Mouse (Mus musculus) heart, postnatal 36 days (tissue): ENCODE data around the gene St6galnac6. TPM values are rescaled to one million over a fixed set of nuclear protein-coding genes. Genes with fewer than 3 reads are reported as not detected.

ENCODE experiments used
- DNase-seq, 2 experiments: peaks; one replicate each; pipeline ENCODE4 v3.0.0; 2021 to 2022
- intact Hi-C: fragments of 180-260 bp; cut with DNase I; formaldehyde crosslinking; loops from one replicate; pipeline ENCODE4 v1.15.1; 2025
- total RNA-seq, 2 experiments: library from RNA; stranded (reverse); gene quantifications; 2 replicates each; pipeline ENCODE4 v1.2.3; 2021

The St6galnac6 gene
- total RNA-seq, 2 experiments from 2014 or later: 108 to 116 TPM

- intact Hi-C loops: no loop called here
- no peak for DNase-seq
These were observed 9.4 kb downstream of the St6galnac6 start for GRCm38 (mm10) chr2:32608778-32609435.

GRCm38 (mm10) chr2:32610610-32611229, 11.2 kb downstream of the St6galnac6 start:
- peak; percentile 60 to 72 for DNase-seq
- intact Hi-C loops: no loop called here

- intact Hi-C loops: no loop called here
These were observed 12.8 kb downstream of the St6galnac6 start for GRCm38 (mm10) chr2:32612274-32612673.

GRCm38 (mm10) chr2:32617109-32617508, 17.6 kb downstream of the St6galnac6 start:
- no peak for DNase-seq
- intact Hi-C loops: loop anchor here (5.0 kb wide), 1 partner anchor 35 kb away; no protein-coding TSS in a partner anchor

More at GRCm38 (mm10) chr2:32612274-32612673, 12.8 kb downstream of the St6galnac6 start:
- no peak for DNase-seq

DNA sequence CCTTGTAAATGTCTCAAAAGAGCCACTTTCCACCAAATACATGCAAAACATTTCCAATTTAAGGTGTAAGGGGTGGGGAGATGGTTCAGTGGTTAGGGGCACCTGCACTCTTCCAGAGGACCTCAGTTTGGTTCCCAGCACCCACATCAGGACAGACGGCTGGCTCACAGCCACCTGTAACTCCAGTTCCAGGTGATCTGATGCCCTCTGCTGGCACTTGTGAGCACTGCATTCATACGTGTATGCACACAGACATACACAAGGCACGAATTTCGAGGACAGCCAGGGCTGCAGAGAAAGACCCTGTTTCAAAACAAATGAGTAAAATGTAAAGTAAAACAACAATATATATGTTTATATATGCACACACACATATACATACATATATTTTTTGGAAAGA, 18.1 kb downstream of the St6galnac6 start:
- intact Hi-C loops: loop anchor here (5.0 kb wide), 1 partner anchor 35 kb away; no protein-coding TSS in a partner anchor
- DNase-seq: no peak

DNA sequence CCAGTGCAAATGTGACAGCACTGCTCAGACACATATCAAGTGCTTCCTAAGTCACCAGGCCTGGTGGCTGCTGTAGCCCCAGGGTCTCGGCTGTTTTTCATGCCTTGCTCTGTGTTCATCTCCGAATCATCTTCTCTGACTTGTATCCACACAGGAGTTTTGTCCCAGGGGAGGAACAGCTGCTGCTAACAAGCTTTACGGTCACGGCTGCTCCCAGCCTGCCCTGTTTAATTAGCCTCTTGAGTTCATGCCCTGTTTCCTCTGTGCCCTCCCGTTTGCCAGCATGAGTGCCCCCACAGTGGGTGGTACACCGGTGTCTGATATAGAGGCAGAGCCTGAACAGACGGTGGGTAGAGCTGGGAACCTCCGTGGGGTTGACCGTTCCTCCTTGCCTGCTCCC, 18.5 kb downstream of the St6galnac6 start:
- no peak for DNase-seq
- intact Hi-C loops: loop anchor here (5.0 kb wide), 1 partner anchor 36 kb away; no protein-coding TSS in a partner anchor

- peak; percentile 72 to 74 for DNase-seq
- intact Hi-C loops: loop anchor here (10.0 kb wide), 1 partner anchor 234 kb away; no protein-coding TSS in a partner anchor
These were observed 21.4 kb downstream of the St6galnac6 start for GRCm38 (mm10) chr2:32620682-32621516.

GRCm38 (mm10) chr2:32621517-32621859, 22.0 kb downstream of the St6galnac6 start, which contains the start of gene Ak1:
Gene Ak1, plus strand, starts transcription at chr2:32621758.
- DNase-seq: no peak

GRCm38 (mm10) chr2:32624111-32624748, 24.7 kb downstream of the St6galnac6 start:
- intact Hi-C loops: loop anchor here (10.0 kb wide), 1 partner anchor 231 kb away; no protein-coding TSS in a partner anchor
- DNase-seq: no peak

More at GRCm38 (mm10) chr2:32621517-32621859, 22.0 kb downstream of the St6galnac6 start, which contains the start of gene Ak1:
- intact Hi-C loops: loop anchor here (10.0 kb wide), 1 partner anchor 233 kb away; no protein-coding TSS in a partner anchor

GRCm38 (mm10) chr2:32625212-32625872, 25.8 kb downstream of the St6galnac6 start:
- intact Hi-C loops: loop anchor here (10.0 kb wide), 1 partner anchor 229 kb away; no protein-coding TSS in a partner anchor
- DNase-seq: peak; percentile 75

DNA sequence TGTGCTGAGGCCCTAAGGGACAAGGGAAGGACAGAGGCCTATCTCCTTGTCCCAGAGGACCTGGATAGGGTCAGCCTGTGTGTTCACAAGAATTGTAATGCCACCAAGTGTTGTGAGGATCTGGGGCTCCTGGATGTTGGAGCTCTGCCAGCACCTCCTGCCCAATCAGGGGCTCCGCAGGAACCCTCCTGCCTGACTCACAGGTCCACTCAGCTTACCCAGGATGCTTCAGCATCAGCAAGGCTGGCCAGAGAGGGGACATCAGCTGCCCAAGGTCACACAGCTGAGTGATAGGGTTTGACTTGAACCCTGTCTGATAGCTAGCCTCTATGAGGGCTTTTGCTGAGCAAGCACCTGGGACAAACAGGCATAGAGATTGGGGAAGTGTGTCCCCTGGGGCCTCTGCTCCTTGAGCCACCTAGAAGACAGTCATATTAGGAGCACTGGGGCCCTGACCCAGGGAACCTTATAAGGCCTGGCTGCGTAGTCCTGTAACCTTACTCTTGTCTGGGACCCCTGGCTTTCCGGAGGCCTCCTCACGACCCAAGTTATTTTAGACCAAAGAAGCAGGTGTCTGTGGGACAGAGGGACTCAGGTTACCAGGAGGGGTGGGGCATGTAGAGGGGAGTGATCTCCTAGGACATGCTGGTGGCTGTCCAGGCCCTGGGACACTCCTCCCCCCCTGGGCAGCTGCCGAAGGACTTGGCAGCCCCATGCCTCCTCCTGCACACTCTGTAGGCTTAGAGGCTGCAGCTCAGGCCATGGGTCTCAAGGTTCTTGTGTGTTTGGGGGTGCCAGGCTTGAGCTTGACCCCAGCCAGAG, 26.6 kb downstream of the St6galnac6 start:
- peak; percentile 63 for DNase-seq
- intact Hi-C loops: loop anchor here (10.0 kb wide), 1 partner anchor 229 kb away; no protein-coding TSS in a partner anchor

DNA sequence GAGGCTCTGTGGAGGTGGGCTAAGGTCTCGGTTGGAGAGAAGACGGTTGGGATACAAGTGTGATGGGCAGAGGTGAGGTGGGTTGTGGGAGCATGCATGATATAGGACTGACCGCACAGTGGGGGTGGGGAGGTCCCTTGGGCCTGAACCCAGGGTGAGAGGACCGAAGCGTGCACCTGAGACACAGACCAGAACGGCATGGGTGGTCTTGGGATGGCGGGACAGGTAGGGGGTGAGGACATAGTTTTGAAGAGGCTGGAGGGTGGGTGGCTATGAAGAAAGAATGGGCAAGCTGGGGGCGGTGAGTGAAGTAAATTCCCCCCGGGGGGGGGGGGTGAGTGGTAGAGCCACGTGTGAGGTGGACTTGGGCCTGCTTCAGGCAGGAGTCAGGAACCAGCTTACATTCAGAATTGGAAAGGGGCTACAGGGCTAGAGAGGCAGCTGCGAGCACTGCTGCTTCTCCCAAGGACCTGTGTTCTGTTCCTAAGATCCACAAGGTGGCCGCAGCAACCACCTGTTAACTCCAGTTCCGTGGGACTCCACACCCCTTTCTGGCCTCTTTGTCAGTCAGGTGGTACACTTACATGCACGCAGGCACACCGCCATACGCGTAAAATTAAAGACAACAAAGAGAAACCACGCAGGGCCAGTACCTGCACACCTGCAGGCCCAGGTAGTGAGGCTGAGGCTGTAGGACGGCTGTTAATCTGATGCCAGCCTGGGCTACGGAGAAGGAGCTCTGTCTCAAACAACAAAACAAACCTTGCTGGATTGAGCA, 27.9 kb downstream of the St6galnac6 start:
- intact Hi-C loops: loop anchor here (10.0 kb wide), 1 partner anchor 227 kb away; no protein-coding TSS in a partner anchor
- no peak for DNase-seq

GRCm38 (mm10) chr2:32628044-32628550, 28.6 kb downstream of the St6galnac6 start:
- intact Hi-C loops: loop anchor here (10.0 kb wide), 1 partner anchor 227 kb away; no protein-coding TSS in a partner anchor
- no peak for DNase-seq

- intact Hi-C loops: loop anchor here (10.0 kb wide), 1 partner anchor 226 kb away; no protein-coding TSS in a partner anchor
- DNase-seq: peak; percentile 83
These were observed 29.2 kb downstream of the St6galnac6 start for GRCm38 (mm10) chr2:32628729-32629128.

- intact Hi-C loops: loop anchor here (10.0 kb wide), 1 partner anchor 225 kb away; no protein-coding TSS in a partner anchor
- DNase-seq: no peak
These were observed 29.9 kb downstream of the St6galnac6 start for GRCm38 (mm10) chr2:32629276-32629976.

- DNase-seq: no peak
- intact Hi-C loops: loop anchor here (5.0 kb wide), 2 partner anchors 37 to 127 kb away; partner anchors contain the start of gene Tor2a
These were observed 30.5 kb downstream of the St6galnac6 start for GRCm38 (mm10) chr2:32630036-32630435.

DNA sequence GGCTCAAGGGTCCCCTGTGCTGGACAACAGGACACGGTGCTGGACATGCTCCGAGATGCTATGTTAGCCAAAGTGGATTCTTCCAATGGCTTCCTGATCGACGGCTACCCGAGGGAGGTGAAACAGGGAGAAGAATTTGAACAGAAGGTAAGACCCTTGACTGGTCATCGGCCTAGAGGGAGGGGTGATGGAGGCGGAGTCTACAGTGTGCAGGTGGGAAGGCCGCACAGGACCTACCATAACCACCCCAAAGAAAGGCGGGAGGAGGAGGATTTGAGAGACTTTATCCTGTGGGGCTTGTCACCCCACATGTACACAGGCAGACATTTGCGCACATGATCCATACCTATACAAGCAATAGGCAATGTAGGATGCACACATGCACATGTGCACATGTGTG, 31.5 kb downstream of the St6galnac6 start:
- intact Hi-C loops: loop anchor here (1.0 to 5.0 kb wide), 3 partner anchors 36 to 126 kb away; partner anchors contain the start of gene Tor2a
- DNase-seq: no peak
